Comparison of ENCODE assay signal across 16 mouse cellular contexts in the genomic region with DNA sequence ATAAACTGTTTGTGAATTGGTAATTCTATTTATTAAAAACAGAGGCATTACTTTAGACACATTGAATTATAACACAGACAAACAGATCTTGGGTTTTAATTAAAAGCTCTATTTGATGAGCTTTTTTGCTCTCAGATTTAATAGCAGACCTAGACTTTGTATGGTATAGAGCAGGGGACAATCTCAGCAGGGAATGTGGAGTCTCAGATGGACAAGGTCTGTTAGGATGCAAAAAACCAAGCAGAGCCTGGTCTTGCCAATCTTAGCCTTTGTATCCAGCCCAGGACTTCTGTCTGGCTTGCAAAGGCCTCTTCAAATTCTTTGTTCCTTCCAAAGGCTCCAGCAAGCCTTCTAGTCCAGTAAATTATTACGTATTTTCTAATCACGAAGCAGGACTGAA.
"Had no signal": no experiment of that assay in that cellular context is flagged by ENCODE, and none has a peak within 500 bp of the region (broad histone marks: within the 10 kb centered on the region; RNA-seq: fewer than 3 reads in every experiment).

No protein-coding gene starts in this region.

- H3K27me3 ChIP-seq: lung, embryonic 15.5 days; megakaryocyte, embryonic 14.5 days; neural tube, embryonic 12.5 days; stomach, embryonic 15.5 days had no signal

- ATAC-seq: lung, postnatal 0 days had no signal

- H3K36me3 ChIP-seq: lung, embryonic 15.5 days; neural tube, embryonic 12.5 days; stomach, embryonic 15.5 days had no signal

- H3K4me2 ChIP-seq: lung, embryonic 15.5 days; midbrain, embryonic 11.5 days; neural tube, embryonic 12.5 days; stomach, embryonic 15.5 days had no signal

- H3K9ac ChIP-seq: lung, embryonic 15.5 days; neural tube, embryonic 12.5 days; stomach, embryonic 15.5 days had no signal

- H3K9me3 ChIP-seq: lung, embryonic 15.5 days; neural tube, embryonic 12.5 days; stomach, embryonic 15.5 days had no signal

- H3K27ac ChIP-seq: lung, embryonic 15.5 days; macrophage; neural tube, embryonic 12.5 days; stomach, embryonic 15.5 days; stomach, postnatal 0 days had no signal

- H3K4me3 ChIP-seq: lung, embryonic 15.5 days; megakaryocyte, embryonic 14.5 days; neural tube, embryonic 12.5 days; stomach, embryonic 15.5 days had no signal

- H3K4me1 ChIP-seq: lung, embryonic 15.5 days; megakaryocyte, embryonic 14.5 days; neural tube, embryonic 12.5 days; stomach, embryonic 15.5 days had no signal

- DNase-seq: lung, adult 2 months; lung, postnatal 14 days; lung, postnatal 36 days; midbrain, embryonic 14.5 days; right cerebral cortex, postnatal 14 days; thymus, adult 2 months; thymus, postnatal 25 days; thymus, postnatal 4 days had no signal
